Mouse (Mus musculus) layer of hippocampus, adult 9-11 months (tissue): ENCODE measurements around the gene Ube4a.

ENCODE experiments used
- DNase-seq: peaks from one replicate; pipeline ENCODE4 v3.0.0; 2022

Ube4a gene

DNA sequence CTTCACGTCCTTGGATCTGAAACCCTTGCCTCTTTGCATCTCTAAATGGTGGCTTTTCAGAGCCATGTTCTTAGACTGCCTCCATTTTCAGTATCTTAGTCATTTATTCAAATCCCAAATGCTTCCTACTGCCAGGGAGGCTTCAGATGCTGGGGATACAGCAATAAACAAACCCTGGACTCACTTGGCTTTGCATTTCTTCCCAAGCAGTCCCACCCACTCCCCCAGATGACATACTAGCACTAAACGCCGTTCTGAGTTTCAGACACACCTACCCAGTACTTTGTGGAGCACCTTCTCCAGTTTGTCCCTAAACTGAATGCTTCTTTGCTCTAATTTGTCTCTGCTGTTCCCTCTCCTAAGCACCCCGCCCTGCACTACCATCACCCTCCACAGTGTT is 68.4 kb downstream of the Ube4a start:
- DNase-seq = no peak

DNA sequence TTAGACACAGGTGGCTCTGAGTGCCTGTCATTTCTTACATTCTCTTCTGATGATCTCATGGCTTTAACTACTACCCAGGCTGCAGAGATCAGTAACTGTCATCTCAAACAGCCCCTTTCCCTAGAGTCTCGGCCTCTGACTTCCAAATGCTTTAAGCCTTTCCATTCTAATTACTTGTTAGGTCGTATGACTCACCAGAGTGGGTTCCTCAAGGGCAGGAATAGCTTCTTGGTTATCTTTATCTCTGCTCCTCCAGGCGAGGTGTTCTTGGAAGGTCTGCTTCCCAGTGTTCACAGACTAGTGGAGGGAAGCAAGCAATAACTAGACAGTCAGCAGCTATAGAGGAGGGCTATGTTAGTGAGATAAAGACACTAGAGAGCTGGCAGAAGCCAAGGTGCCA is 72.7 kb downstream of the Ube4a start:
- no peak for DNase-seq

DNA sequence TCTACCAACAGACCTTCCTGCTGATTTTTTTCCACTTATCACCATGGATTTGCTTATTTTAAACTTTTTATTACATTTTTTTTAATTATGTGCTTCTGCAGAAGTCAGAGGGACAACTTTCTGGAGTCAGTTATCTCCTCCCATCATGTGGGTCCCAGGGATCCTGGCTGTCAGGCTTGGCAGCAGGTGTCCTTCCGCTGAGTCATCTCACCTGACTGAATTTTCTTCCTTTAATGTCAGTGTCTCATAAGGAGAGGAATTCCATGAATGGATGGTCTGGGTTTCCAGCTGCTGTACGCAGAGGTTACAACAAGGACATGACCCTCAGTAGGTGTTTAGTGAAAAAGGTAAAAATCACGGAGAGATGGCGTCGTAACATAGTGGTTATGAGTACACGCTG is 74.2 kb downstream of the Ube4a start:
- no peak for DNase-seq

DNA sequence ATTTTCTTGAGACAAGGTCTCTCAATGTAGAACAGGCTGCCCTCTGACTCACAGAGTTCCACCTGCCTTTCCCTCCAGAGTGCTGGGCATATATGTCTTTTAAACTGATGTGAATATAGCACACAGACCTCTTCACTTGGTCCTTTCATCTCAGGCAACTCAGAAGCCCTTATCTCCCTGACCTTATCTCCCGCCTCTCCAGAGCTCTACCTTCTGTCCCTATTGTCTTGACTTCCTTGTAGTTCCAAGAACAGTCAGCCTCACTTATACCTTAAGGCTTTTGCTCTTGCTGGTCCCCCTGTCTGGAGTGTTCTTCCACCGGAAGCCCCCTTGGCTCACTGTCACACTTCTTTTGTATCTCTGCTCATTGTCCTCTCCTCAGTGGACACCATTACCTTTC is 75.3 kb downstream of the Ube4a start:
- no peak for DNase-seq

DNA sequence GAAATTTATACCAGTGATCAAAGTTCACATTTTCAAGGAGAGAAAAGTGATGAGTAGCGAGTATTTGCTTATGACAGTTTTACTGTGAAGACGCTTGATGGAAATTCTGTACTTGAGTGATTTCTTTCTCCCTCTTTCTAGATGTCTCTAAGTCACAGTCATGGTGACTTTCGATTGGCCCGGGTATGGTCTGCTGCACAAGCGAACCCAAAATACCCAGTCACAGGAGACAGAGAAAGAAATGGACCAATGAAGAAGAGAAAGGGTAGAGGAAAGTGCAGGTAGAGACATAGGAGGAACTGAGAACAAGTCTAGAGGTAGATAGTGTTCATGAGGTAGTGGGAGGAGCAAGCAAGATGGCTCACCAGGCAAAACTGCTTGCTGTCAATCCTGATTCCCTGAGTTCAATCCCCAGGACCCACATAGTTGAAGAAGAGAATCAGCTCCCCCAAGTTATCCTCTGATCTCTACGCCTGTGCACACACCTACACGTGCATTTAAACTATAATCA is 77.2 kb downstream of the Ube4a start:
- DNase-seq = no peak

DNA sequence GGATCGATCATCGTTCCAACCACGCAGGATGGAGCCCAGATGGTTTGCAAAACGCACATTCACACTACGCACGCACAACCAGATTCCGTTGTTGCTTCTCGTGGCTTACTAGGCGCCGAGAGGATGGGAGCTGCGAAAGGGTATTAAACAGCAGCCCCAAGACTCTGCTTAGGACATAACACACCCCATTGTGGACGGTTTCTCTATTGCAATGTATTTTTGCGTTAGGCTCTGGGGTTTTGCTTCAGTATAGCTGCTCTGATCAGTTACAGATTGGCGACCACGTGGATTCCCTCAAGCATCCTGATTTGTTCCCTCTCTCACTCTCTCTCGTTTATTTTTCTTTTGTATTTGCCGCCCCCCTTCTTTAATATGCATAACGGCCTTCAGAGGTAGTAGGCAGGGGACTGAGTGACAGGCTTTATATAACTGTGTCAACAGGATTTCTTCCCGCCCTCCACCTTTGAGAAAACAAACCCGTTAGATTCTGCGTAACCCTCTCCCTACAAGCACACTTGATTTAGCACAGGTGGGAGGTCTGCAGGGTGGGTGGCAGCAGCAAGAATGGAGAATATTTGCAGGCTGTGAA is 82.3 kb downstream of the Ube4a start:
- DNase-seq = peak; percentile 74

DNA sequence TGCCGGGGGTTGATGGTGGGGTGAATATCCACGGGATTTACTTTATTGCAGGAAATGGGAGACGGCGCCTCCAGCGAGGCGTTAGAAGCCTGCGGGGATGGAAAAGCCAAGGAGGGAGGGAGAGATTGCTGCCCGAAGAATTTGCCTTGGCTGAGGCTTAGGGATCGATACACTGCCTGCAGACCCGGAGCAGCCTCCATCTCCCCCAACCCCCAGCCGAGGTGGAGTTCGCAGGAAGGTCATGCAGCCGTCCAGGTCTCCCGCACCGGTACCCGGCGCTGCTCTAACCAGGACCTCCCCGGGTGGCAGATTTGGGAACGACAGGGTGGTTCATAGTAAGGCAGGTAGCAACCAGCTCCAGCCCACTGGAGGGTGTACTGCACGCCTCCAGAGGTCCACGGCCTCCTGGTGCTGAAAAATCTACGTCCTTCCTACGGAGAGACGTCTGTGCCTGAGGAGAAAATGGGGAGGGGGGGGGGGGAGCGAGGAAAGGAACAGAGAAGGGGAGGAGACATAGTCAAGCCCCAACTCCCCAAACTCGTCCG is 82.9 kb downstream of the Ube4a start:
- peak; percentile 35 for DNase-seq

DNA sequence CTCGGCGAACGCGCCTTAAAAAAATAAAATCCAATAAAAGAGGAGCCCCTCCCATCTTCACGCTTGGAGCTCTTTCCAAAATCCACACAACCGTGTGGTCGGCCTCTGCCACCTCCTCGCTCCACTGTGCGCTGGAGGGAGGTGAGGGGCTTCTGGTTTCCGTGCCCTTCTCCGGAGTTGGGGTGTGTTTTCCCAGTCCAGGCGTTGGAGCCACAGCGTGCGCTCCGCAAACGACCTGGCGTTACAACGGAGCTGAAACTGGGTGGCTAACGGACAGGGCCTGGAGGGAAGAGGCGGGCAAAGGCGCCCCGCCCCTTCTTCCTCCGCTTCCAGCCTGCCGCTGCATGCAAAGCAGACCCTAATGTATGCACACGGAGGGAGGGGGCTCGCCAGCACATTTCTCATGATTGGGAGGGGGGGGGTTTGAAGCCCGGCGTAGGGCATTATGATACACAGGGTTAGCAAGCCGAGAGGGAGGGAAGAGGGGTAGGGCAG is 83.4 kb downstream of the Ube4a start:
- DNase-seq = peak; percentile 77

DNA sequence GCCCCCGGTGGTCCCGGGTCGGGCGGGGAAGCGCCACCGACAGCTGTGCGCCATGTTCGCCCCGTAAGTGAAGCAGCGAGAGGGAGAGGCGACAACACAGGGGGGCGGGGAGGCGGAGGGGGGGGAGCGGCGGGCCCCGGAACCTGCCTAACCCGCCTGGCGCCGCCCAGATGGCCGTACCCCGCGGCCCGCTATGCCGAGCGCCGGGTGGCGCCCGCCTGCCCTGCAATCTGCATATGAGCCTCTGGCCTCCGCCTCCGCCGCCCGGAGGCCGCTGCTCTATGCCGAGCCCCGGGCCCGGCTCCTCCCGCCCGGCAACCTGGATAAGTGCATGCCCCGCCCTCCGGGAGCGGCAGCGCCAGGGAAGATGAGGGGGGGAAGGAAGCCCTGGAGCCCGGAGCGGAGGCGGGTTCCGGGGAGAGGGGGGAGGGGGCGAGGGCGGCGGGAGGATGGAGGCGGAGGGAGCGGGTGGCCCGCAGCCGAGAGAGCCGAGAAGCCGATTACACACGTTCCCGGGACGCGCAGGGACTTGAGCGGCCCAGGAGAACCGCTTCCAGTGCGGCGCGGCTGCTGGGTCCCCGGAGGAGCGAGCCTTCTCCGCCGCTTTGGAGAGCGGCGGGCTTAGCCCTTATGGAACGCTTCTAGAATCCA is 84.1 kb downstream of the Ube4a start, which contains the start of gene Kmt2a:
Gene Kmt2a (minus strand): TSS at position 76 of the 651 bp plus-strand sequence.
- DNase-seq = peak; percentile 97

DNA sequence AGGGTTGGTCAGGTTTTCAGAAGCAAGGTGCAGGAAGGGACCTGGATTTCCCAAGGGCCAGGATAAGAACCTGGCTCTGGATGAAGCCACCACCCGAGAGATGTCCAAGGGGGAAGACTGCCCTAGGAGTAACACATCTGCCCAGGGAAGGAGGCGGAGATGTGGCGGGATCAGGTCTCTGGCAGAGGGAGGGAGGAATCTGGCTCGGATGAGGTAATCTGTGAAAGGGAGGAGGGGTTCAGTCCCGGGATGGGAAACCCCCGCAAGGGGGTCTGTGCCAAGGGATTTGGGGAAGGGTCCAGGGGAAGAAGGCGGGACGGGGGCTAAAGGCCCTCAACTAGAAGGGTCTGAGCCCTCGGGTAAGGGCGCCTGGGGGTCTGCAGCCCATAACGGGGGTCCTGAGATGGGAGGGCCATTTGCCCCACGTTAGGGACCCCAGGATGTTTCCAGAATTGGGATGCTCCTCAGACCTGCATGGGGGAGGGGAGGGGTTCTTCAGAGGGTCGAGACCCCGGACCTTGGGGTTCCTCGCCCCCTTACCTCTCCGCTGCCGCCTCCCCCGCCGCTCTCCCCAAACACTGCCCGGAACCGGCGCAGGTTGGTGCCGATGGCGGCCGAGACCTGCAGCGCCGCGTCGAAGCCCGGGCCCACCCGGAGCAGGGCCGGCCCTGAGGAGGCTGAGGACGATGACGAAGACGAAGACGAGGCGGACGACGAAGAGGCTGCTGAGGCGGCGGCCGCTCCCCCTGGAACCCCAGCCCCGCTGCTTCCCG is 84.9 kb downstream of the Ube4a start:
- DNase-seq = peak; percentile 18

DNA sequence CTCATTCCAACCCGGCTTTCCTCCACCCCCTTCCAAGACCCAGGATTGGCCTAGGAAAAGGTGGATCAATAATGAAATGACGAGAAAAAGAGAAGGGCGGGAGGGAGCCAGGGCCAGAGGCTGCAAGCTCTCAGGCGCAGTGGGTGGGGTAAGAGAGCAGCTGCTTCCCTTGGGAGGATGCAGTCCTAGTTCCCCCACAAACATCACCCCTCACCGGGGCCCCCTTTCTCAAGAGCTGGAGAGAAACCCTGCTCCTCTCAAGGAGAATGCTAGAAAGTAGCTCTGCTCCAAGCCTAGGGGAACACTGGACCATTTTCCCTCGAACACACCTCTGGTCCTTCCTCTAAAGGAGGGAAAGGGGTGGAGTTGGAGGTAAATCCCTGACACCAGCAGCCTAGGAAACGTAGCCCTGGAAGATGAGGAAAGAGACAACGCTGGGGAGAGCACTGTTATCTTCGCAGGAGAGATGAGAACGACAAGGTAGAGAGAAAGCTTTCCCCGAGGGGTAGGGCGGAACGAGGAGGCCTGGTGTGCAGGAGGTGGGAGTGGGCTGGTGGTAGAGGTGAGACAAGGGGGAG is 85.6 kb downstream of the Ube4a start:
- DNase-seq = no peak

DNA sequence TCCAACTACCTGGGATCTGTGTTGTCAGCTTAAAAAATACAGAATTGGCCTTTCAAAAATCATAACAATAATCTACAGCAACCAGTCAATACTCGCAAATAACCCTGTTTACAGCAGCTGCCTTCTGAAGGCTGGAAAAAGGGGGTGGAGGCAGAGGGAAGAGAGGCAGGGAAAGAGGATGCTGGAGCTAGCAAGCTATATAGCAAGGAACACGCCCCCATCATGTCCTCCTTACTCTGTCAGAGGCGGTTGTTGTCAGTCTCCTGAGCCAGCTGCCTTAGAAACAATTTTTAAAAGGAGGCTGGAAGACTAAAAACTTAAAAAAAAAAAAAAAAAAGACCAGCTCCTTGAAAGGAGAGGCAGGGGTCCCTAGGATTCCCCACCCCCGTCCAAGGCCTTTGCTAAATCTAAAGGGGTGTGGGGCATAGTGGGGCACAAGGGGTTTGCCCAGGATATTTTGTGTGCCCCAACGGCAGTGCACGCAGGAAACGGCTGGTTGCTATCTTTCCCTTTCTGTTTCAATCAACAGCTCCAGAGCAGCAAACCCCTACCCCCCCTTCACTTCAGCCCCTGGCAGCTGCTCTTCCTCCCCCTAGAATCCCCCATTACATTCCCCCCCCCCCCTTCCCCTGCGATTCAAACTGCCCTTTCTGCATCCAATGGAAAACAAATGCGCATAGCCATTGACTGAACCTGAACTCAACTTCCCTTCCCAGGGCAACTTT is 86.5 kb downstream of the Ube4a start:
- no peak for DNase-seq

DNA sequence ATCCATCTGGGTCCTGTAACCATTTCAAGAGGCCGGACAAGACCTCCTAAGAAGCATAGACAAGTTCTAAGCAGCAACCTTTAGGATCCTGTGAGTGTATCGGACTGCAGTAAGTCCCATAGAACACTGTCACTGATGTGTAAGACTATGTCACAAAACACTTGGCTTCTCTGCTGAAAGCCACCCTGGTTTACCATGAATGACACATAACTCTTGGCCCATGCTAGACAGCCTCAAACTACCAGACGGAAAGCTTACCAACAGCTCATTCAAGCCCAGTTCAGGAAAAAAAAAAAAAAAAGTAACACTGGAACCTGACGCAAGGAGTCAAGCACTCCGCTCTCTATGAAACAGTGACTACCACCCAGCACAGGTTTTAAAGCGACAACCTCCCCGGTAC is 87.7 kb downstream of the Ube4a start:
- DNase-seq = no peak

DNA sequence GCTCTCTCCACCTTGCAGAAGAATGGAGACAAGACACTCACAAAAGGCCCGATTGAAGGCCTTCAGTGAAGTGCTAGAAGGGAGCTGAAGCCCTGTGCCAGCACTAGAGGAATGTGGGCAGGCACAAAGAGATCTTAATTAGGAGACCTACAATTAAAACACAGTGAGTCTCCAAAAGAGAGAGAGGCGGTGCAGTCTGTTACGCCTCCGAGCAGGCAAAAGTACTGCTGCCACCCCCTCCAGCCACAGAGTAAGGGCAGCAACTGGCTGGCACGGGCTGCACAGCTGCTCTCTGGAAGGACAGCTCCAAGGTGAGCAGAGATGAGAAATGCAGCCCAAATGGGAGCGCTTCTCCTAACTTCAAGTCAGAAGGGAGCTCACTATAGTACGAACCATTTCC is 89.9 kb downstream of the Ube4a start:
- peak; percentile 61 for DNase-seq

DNA sequence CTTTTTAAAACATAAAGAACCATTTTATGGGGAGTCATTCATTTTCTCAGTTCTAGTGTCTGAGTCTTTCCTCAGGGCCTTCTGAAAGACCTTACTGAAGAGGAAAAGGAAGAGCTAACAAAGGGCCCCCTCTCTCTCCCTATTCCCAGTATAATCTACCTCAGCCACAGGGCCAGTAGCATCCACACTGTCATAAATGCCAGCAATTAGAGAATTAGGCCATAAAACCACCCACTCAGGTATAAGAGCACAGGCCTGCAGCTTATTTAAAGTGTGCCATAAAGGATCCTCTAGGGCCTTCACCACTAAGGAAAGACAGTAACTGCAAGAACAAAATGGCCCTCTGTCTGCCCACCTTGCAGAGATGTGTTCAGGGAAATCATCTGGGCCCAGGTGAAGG is 91.2 kb downstream of the Ube4a start:
- no peak for DNase-seq

DNA sequence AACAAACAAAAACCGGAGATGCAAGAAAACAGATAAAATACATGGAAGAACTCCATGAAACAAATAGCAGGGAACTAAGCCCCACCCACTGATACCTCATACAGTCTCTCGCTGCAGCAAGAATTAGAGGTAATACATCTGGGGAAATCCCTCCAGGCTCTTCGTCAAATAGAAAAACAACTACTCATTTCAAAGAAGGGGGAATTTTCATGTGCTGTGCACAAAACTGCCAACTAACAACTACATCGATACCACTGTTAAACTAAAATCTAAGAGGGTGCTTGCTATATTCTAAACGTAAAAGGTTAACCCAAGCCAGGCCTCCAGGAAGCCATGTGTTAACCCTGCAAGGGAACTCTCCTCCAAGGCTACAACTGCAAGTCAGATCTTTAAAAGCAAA is 91.7 kb downstream of the Ube4a start:
- DNase-seq = no peak
